Mouse (Mus musculus): ENCODE data around the gene Adh6b. TPM values are rescaled to one million over a fixed set of nuclear protein-coding genes. Genes with fewer than 3 reads are reported as not detected.

The Adh6b gene
- polyA plus RNA-seq, 1 experiment from 2014 or later, result not detected

- no peak overlapping the region for H3K4me2 ChIP-seq (ENCODE audit: low read length)
- no peaks in the 10 kb centered on the region for H3K27me3 ChIP-seq (replicated peaks; ENCODE audit: control insufficient read depth, insufficient read depth, low read length)
- 67% methylated on average over 4 of the region's 4 CpGs for WGBS
- ATAC-seq (replicated peaks; ENCODE audit: low FRiP score, low TSS enrichment, low read depth) (no peak), DNase-seq (ENCODE audit: low spot score) (no peak)
- H3K9me3 ChIP-seq (ENCODE audit: control insufficient read depth, low read length), result no peaks in the 10 kb centered on the region
- no peak overlapping the region for H3K9ac ChIP-seq (ENCODE audit: low read length)
- no peak overlapping the region for H3K27ac ChIP-seq (ENCODE audit: low read depth)
- H3K4me1 ChIP-seq (replicated peaks; ENCODE audit: control insufficient read depth, insufficient read depth, low read length), result no peaks in the 10 kb centered on the region
- H3K36me3 ChIP-seq (ENCODE audit: control insufficient read depth, insufficient read depth, low read length), result no peaks in the 10 kb centered on the region
- H3K4me3 ChIP-seq (ENCODE audit: low read depth, low read length), result no peak overlapping the region
Measured at GRCm38 (mm10) chr3:138373920-138374319, 32.3 kb downstream of the Adh6b start.

- Histone ChIP-seq H3K27me3 (replicated peaks; ENCODE audit: control insufficient read depth, insufficient read depth, low read length) (no peaks in the 10 kb centered on the region), H3K36me3 (ENCODE audit: control insufficient read depth, insufficient read depth, low read length) (no peaks in the 10 kb centered on the region), H3K4me1 (replicated peaks; ENCODE audit: control insufficient read depth, insufficient read depth, low read length) (no peaks in the 10 kb centered on the region), H3K27ac (ENCODE audit: low read depth) (no peak overlapping the region), H3K9me3 (ENCODE audit: control insufficient read depth, low read length) (0 out of 2 replicates have a peak, but pooled peaks cover 2% of the 10 kb centered on the region), H3K9ac (ENCODE audit: low read length) (no peak overlapping the region), H3K4me2 (ENCODE audit: low read length) (no peak overlapping the region), H3K4me3 (ENCODE audit: low read depth, low read length) (no peak overlapping the region)
- ATAC-seq (replicated peaks; ENCODE audit: low FRiP score, low TSS enrichment, low read depth), result no peak
- 78% methylated on average over 2 of the region's 2 CpGs for WGBS
- DNase-seq (ENCODE audit: low spot score), result no peak
Measured at GRCm38 (mm10) chr3:138375148-138375547, 33.6 kb downstream of the Adh6b start.

GRCm38 (mm10) chr3:138381133-138381532 lies 39.6 kb downstream of the Adh6b start:
- no peak; the same call in 1 of the 2 replicates for ATAC-seq (replicated peaks; ENCODE audit: low FRiP score, low TSS enrichment, low read depth)
- WGBS, result 12% methylated on average over 3 of the region's 3 CpGs
- H3K4me3 ChIP-seq (ENCODE audit: low read depth, low read length), result no peak overlapping the region

GRCm38 (mm10) chr3:138387155-138387554 lies 45.6 kb downstream of the Adh6b start:
- H3K27me3 ChIP-seq (replicated peaks; ENCODE audit: control insufficient read depth, insufficient read depth, low read length), result no peaks in the 10 kb centered on the region
- no peak overlapping the region for H3K9ac ChIP-seq (ENCODE audit: low read length)
- H3K27ac ChIP-seq (ENCODE audit: low read depth), result no peak overlapping the region
- 85% methylated on average over 6 of the region's 6 CpGs for WGBS
- DNase-seq (ENCODE audit: low spot score) (no peak), ATAC-seq (replicated peaks; ENCODE audit: low FRiP score, low TSS enrichment, low read depth) (no peak)
- H3K36me3 ChIP-seq (ENCODE audit: control insufficient read depth, insufficient read depth, low read length), result no peaks in the 10 kb centered on the region
- no peak overlapping the region for H3K4me3 ChIP-seq (ENCODE audit: low read depth, low read length)
- H3K9me3 ChIP-seq (ENCODE audit: control insufficient read depth, low read length), result no peaks in the 10 kb centered on the region
- H3K4me1 ChIP-seq (replicated peaks; ENCODE audit: control insufficient read depth, insufficient read depth, low read length), result no peaks in the 10 kb centered on the region
- no peak overlapping the region for H3K4me2 ChIP-seq (ENCODE audit: low read length)

More at GRCm38 (mm10) chr3:138381133-138381532, 39.6 kb downstream of the Adh6b start:
- H3K9me3 ChIP-seq (ENCODE audit: control insufficient read depth, low read length), result 0 out of 2 replicates have a peak, but pooled peaks cover 2% of the 10 kb centered on the region
- H3K4me2 ChIP-seq (ENCODE audit: low read length), result no peak overlapping the region
- no peaks in the 10 kb centered on the region for H3K36me3 ChIP-seq (ENCODE audit: control insufficient read depth, insufficient read depth, low read length)
- no peak for DNase-seq (ENCODE audit: low spot score)
- no peaks in the 10 kb centered on the region for H3K27me3 ChIP-seq (replicated peaks; ENCODE audit: control insufficient read depth, insufficient read depth, low read length)
- H3K4me1 ChIP-seq (replicated peaks; ENCODE audit: control insufficient read depth, insufficient read depth, low read length), result no peaks in the 10 kb centered on the region
- H3K27ac ChIP-seq (ENCODE audit: low read depth), result no peak overlapping the region
- no peak overlapping the region for H3K9ac ChIP-seq (ENCODE audit: low read length)

- H3K27ac ChIP-seq (ENCODE audit: low read depth), result no peak overlapping the region
Measured at GRCm38 (mm10) chr3:138404872-138405271, 63.3 kb downstream of the Adh6b start.

GRCm38 (mm10) chr3:138405341-138405740 lies 63.8 kb downstream of the Adh6b start:
- Histone ChIP-seq H3K27me3 (replicated peaks; ENCODE audit: control insufficient read depth, insufficient read depth, low read length) (no peaks in the 10 kb centered on the region), H3K27ac (ENCODE audit: low read depth) (no peak overlapping the region), H3K4me1 (replicated peaks; ENCODE audit: control insufficient read depth, insufficient read depth, low read length) (no peaks in the 10 kb centered on the region), H3K36me3 (ENCODE audit: control insufficient read depth, insufficient read depth, low read length) (no peaks in the 10 kb centered on the region), H3K9ac (ENCODE audit: low read length) (no peak overlapping the region), H3K4me3 (ENCODE audit: low read depth, low read length) (no peak overlapping the region), H3K9me3 (ENCODE audit: control insufficient read depth, low read length) (no peaks in the 10 kb centered on the region), H3K4me2 (ENCODE audit: low read length) (no peak overlapping the region)
- 37% methylated on average over 3 of the region's 3 CpGs for WGBS
- ATAC-seq (replicated peaks; ENCODE audit: low FRiP score, low TSS enrichment, low read depth) (no peak), DNase-seq (ENCODE audit: low spot score) (peak; percentile 72)

More at GRCm38 (mm10) chr3:138404872-138405271, 63.3 kb downstream of the Adh6b start:
- WGBS, result 81% methylated on average over 3 of the region's 3 CpGs
- H3K9ac ChIP-seq (ENCODE audit: low read length), result no peak overlapping the region
- no peaks in the 10 kb centered on the region for H3K36me3 ChIP-seq (ENCODE audit: control insufficient read depth, insufficient read depth, low read length)
- no peak overlapping the region for H3K4me2 ChIP-seq (ENCODE audit: low read length)
- no peak overlapping the region for H3K4me3 ChIP-seq (ENCODE audit: low read depth, low read length)
- no peaks in the 10 kb centered on the region for H3K27me3 ChIP-seq (replicated peaks; ENCODE audit: control insufficient read depth, insufficient read depth, low read length)
- ATAC-seq (replicated peaks; ENCODE audit: low FRiP score, low TSS enrichment, low read depth) (no peak), DNase-seq (ENCODE audit: low spot score) (no peak)
- no peaks in the 10 kb centered on the region for H3K9me3 ChIP-seq (ENCODE audit: control insufficient read depth, low read length)
- no peaks in the 10 kb centered on the region for H3K4me1 ChIP-seq (replicated peaks; ENCODE audit: control insufficient read depth, insufficient read depth, low read length)

- 88% methylated on average over 7 of the region's 7 CpGs for WGBS
- Histone ChIP-seq H3K9me3 (ENCODE audit: control insufficient read depth, low read length) (no peaks in the 10 kb centered on the region), H3K9ac (ENCODE audit: low read length) (no peak overlapping the region), H3K4me2 (ENCODE audit: low read length) (no peak overlapping the region), H3K27ac (ENCODE audit: low read depth) (no peak overlapping the region), H3K36me3 (ENCODE audit: control insufficient read depth, insufficient read depth, low read length) (no peaks in the 10 kb centered on the region), H3K27me3 (replicated peaks; ENCODE audit: control insufficient read depth, insufficient read depth, low read length) (no peaks in the 10 kb centered on the region), H3K4me1 (replicated peaks; ENCODE audit: control insufficient read depth, insufficient read depth, low read length) (no peaks in the 10 kb centered on the region), H3K4me3 (ENCODE audit: low read depth, low read length) (no peak overlapping the region)
- DNase-seq (ENCODE audit: low spot score), result no peak
- no peak for ATAC-seq (replicated peaks; ENCODE audit: low FRiP score, low TSS enrichment, low read depth)
Measured at GRCm38 (mm10) chr3:138405840-138406239, 64.3 kb downstream of the Adh6b start.

- whole genome bisulfite sequencing, result 82% methylated on average over 1 of the region's 1 CpGs
- no peak overlapping the region for H3K4me2 ChIP-seq (ENCODE audit: low read length)
- H3K27me3 ChIP-seq (replicated peaks; ENCODE audit: control insufficient read depth, insufficient read depth, low read length), result no peaks in the 10 kb centered on the region
- H3K36me3 ChIP-seq (ENCODE audit: control insufficient read depth, insufficient read depth, low read length), result no peaks in the 10 kb centered on the region
- DNase-seq (ENCODE audit: low spot score), result no peak
- ATAC-seq (replicated peaks; ENCODE audit: low FRiP score, low TSS enrichment, low read depth), result no peak
- H3K9ac ChIP-seq (ENCODE audit: low read length), result no peak overlapping the region
- H3K27ac ChIP-seq (ENCODE audit: low read depth), result no peak overlapping the region
- no peaks in the 10 kb centered on the region for H3K4me1 ChIP-seq (replicated peaks; ENCODE audit: control insufficient read depth, insufficient read depth, low read length)
- no peak overlapping the region for H3K4me3 ChIP-seq (ENCODE audit: low read depth, low read length)
- H3K9me3 ChIP-seq (ENCODE audit: control insufficient read depth, low read length), result no peaks in the 10 kb centered on the region
Measured at GRCm38 (mm10) chr3:138407920-138408319, 66.3 kb downstream of the Adh6b start.

Measured in intestine, embryonic 14.5 days (tissue).